Mouse (Mus musculus) bone marrow, adult 2 months (tissue): ENCODE data around the gene Tiprl. TPM values are rescaled to one million over a fixed set of nuclear protein-coding genes. Genes with fewer than 3 reads are reported as not detected.

Source experiments
- H3K27ac ChIP-seq: fragments of 200-500 bp; 2 replicates; pipeline ENCODE4 v1.5.1; 2012; ENCODE audit warnings: low read depth, mild to moderate bottlenecking, control low read depth, inconsistent platforms, low read length; ENCODE audit not compliant: control insufficient read depth, poor library complexity, insufficient read depth
- H3K4me1 ChIP-seq: fragments of 200-500 bp; 2 replicates; pipeline ENCODE4 v1.6.1; 2011; ENCODE audit warnings: low read length; ENCODE audit not compliant: control insufficient read depth, insufficient read depth
- H3K4me3 ChIP-seq: fragments of 200-500 bp; replicated peaks from 2 replicates; pipeline ENCODE3; 2011; ENCODE audit warnings: mild to moderate bottlenecking, low read depth, low read length, control low read depth; ENCODE audit not compliant: control insufficient read depth
- CTCF ChIP-seq: fragments of 200-500 bp; IDR thresholded peaks from 2 replicates; pipeline ENCODE4 v1.5.1; 2011; ENCODE audit warnings: low read length, control low read depth; ENCODE audit not compliant: control insufficient read depth, insufficient read depth
- POLR2A ChIP-seq: fragments of 200-500 bp; IDR thresholded peaks from 2 replicates; pipeline ENCODE4 v1.6.1; 2011; ENCODE audit warnings: low read depth, mild to moderate bottlenecking, control low read depth, low read length, borderline replicate concordance; ENCODE audit not compliant: control insufficient read depth
- WGBS: fragments of 180-500 bp; shearing (Covaris S2); methylation state at CpG from one replicate; pipeline ENCODE4 v1.1.7; 2018; 5-methylcytosine and 5-hydroxymethylcytosine counted together
- polyA plus RNA-seq: library from polyadenylated mRNA; stranded (reverse); fragments of >200 nt; gene quantifications from 2 replicates; pipeline ENCODE4 v1.2.4, GENCODE M21; 2011; ENCODE audit warnings: low replicate concordance; ENCODE audit not compliant: missing spikeins, insufficient read depth, insufficient read length

Gene Tiprl
- polyA plus RNA-seq, 1 experiment, result 19.4 TPM

GRCm38 (mm10) chr1:165190571-165191273 lies 46.1 kb downstream of the Tiprl start:
- H3K4me1 ChIP-seq, result peaks cover 12% of the 10 kb centered on the region
- no peak overlapping the region for H3K27ac ChIP-seq
- H3K4me3 ChIP-seq, result no peak overlapping the region
- TF ChIP-seq POLR2A, result no peak
- TF ChIP-seq CTCF, result no peak
- 80% methylated on average over 10 of the region's 10 CpGs for whole genome bisulfite sequencing

GRCm38 (mm10) chr1:165190068-165190467 lies 46.7 kb downstream of the Tiprl start:
- H3K27ac ChIP-seq, result no peak overlapping the region
- H3K4me1 ChIP-seq, result peaks cover 12% of the 10 kb centered on the region
- no peak overlapping the region for H3K4me3 ChIP-seq
- WGBS, result 80% methylated on average over 6 of the region's 6 CpGs
- TF ChIP-seq POLR2A, result no peak
- TF ChIP-seq CTCF, result no peak

- Histone ChIP-seq H3K4me3 (no peak overlapping the region), H3K27ac (no peak overlapping the region), H3K4me1 (peaks cover 12% of the 10 kb centered on the region)
- 55% methylated on average over 10 of the region's 10 CpGs for WGBS
- no peak for TF ChIP-seq POLR2A
- TF ChIP-seq CTCF, result no peak
Measured at GRCm38 (mm10) chr1:165188806-165189580, 47.8 kb downstream of the Tiprl start.

GRCm38 (mm10) chr1:165187357-165187756 lies 49.4 kb downstream of the Tiprl start:
- TF ChIP-seq POLR2A, result no peak
- no peak for TF ChIP-seq CTCF
- H3K4me3 ChIP-seq, result no peak overlapping the region
- H3K4me1 ChIP-seq, result peaks cover 12% of the 10 kb centered on the region
- H3K27ac ChIP-seq, result no peak overlapping the region; the same call in 1 of the 2 replicates
- 36% methylated on average over 5 of the region's 5 CpGs for WGBS

GRCm38 (mm10) chr1:165186491-165186890 lies 50.3 kb downstream of the Tiprl start:
- Histone ChIP-seq H3K4me1 (peaks cover 12% of the 10 kb centered on the region), H3K4me3 (no peak overlapping the region), H3K27ac (no peak overlapping the region)
- 88% methylated on average over 12 of the region's 12 CpGs for WGBS
- TF ChIP-seq CTCF (no peak), POLR2A (no peak)

- WGBS, result 71% methylated on average over 7 of the region's 7 CpGs
- H3K4me3 ChIP-seq, result no peak overlapping the region
Measured at GRCm38 (mm10) chr1:165185116-165185515, 51.7 kb downstream of the Tiprl start.

GRCm38 (mm10) chr1:165184178-165184577 lies 52.6 kb downstream of the Tiprl start:
- 78% methylated on average over 3 of the region's 3 CpGs for WGBS
- peaks cover 12% of the 10 kb centered on the region for H3K4me1 ChIP-seq
- H3K4me3 ChIP-seq, result no peak overlapping the region
- H3K27ac ChIP-seq, result no peak overlapping the region
- no peak for TF ChIP-seq CTCF
- no peak for TF ChIP-seq POLR2A

More at GRCm38 (mm10) chr1:165185116-165185515, 51.7 kb downstream of the Tiprl start:
- TF ChIP-seq CTCF (no peak), POLR2A (no peak)
- Histone ChIP-seq H3K27ac (no peak overlapping the region), H3K4me1 (peaks cover 12% of the 10 kb centered on the region)

- Histone ChIP-seq H3K4me1 (peaks cover 8% of the 10 kb centered on the region), H3K27ac (no peak overlapping the region), H3K4me3 (no peak overlapping the region)
- 80% methylated on average over 6 of the region's 6 CpGs for WGBS
- no peak for TF ChIP-seq CTCF
- no peak for TF ChIP-seq POLR2A
Measured at GRCm38 (mm10) chr1:165183400-165183799, 53.4 kb downstream of the Tiprl start.
